Mouse (Mus musculus): ENCODE measurements around the gene Cyfip2. TPM values are rescaled to one million over a fixed set of nuclear protein-coding genes. Genes with fewer than 3 reads are reported as not detected.

Gene Cyfip2
- polyA plus RNA-seq, 1 experiment from 2014 or later: 117 TPM

- Histone ChIP-seq H3K4me1 (replicated peaks; ENCODE audit: control insufficient read depth, insufficient read depth, low read length) (peaks cover 58% of the 10 kb centered on the region), H3K9ac (peak overlapping the region; percentile 97), H3K4me2 (replicated peaks) (peak overlapping the region; percentile 93), H3K27ac (peak overlapping the region; percentile 95), H3K4me3 (replicated peaks; ENCODE audit: low read length) (peak overlapping the region; percentile 93), H3K27me3 (ENCODE audit: control insufficient read depth, insufficient read depth, low read length) (no peaks in the 10 kb centered on the region), H3K36me3 (replicated peaks; ENCODE audit: control insufficient read depth, insufficient read depth) (no peaks in the 10 kb centered on the region), H3K9me3 (ENCODE audit: control insufficient read depth, low read length) (no peaks in the 10 kb centered on the region)
- WGBS: 10% methylated on average over 10 of the region's 10 CpGs
- DNase-seq (ENCODE audit: low spot score) (peak; percentile 31), ATAC-seq (ENCODE audit: low FRiP score) (peak; percentile 46; the same call in 1 of the 2 replicates)
These were observed 2.7 kb downstream of the Cyfip2 start for GRCm38 (mm10) chr11:46309808-46310555.

DNA sequence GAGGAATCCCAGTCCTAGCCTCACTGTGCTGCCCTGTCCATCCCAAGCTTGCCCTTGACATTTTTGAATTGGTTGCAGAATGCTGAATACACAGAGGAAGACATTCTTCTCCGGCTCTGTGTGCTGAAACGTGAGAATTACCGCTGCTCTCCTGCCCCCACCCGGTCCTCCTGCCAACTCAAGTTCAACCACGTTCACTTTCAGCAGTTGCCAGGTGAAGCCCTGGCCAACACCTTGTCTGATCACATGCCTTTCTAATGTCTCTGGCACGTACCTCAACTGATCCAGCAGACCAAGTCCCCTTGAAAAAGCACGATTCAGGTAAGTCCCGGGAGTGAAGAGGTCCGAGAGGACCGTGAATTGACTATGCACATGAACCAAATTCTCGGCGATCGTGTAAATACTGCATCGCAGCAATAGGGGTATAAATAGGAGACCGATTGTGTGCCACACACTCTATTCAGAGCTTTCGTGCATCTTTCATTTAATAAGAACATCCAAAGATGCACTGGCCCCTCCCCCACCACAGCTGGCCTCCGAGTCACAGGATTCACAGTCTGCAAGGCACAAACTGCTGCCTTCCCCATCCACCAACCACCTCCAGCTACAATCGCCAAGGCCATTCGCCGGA lies 3.4 kb downstream of the Cyfip2 start:
- peak overlapping the region; percentile 93 for H3K4me3 ChIP-seq (replicated peaks; ENCODE audit: low read length)
- no peak for ATAC-seq (ENCODE audit: low FRiP score)
- H3K27me3 ChIP-seq (ENCODE audit: control insufficient read depth, insufficient read depth, low read length): no peaks in the 10 kb centered on the region
- H3K27ac ChIP-seq: peak overlapping the region; percentile 95; the same call in 1 of the 2 replicates
- H3K36me3 ChIP-seq (replicated peaks; ENCODE audit: control insufficient read depth, insufficient read depth): no peaks in the 10 kb centered on the region
- peaks cover 61% of the 10 kb centered on the region for H3K4me1 ChIP-seq (replicated peaks; ENCODE audit: control insufficient read depth, insufficient read depth, low read length)
- peak overlapping the region; percentile 93 for H3K4me2 ChIP-seq (replicated peaks)
- H3K9ac ChIP-seq: peak overlapping the region; percentile 97
- 53% methylated on average over 20 of the region's 20 CpGs for WGBS
- DNase-seq (ENCODE audit: low spot score): peak; percentile 39
- H3K9me3 ChIP-seq (ENCODE audit: control insufficient read depth, low read length): no peaks in the 10 kb centered on the region

DNA sequence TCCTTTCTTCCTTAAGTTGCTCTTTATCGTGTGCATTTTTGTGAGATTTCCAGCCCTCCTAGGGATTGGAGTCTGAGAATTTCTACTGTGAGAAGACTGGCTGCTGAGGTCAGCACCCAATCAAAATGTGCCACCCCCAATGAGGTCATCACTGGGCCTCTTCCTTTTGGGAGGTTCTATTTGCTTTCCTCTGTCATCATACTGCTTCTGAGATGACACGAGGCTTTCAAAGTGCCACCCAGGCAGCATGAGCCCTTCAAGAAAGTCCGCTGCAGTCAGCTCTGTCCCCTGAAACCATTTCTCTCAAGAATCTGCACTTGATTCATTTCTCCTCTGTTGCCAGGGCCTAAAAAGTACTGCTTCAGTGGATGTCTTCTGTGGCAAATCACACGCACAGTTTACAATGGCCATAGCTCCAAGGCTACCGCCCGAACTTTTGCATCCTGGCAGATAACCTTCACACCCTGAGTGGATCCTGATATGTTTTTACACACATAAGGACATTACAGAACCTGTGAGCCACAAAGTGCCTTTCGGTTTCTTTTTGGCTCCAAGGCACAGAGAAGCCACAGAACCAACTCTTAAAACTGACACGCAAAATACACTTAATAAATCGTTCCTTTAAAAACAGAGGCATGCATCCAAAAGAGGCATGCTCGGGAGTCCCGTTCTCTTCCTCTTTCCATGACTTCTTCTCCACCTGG lies 4.2 kb downstream of the Cyfip2 start:
- H3K4me1 ChIP-seq (replicated peaks; ENCODE audit: control insufficient read depth, insufficient read depth, low read length): peaks cover 61% of the 10 kb centered on the region
- no peak overlapping the region for H3K27ac ChIP-seq
- no peak overlapping the region for H3K9ac ChIP-seq
- no peaks in the 10 kb centered on the region for H3K27me3 ChIP-seq (ENCODE audit: control insufficient read depth, insufficient read depth, low read length)
- H3K4me3 ChIP-seq (replicated peaks; ENCODE audit: low read length): no peak overlapping the region
- 91% methylated on average over 11 of the region's 11 CpGs for WGBS
- H3K4me2 ChIP-seq (replicated peaks): peak overlapping the region; percentile 93
- no peaks in the 10 kb centered on the region for H3K36me3 ChIP-seq (replicated peaks; ENCODE audit: control insufficient read depth, insufficient read depth)
- no peak for ATAC-seq (ENCODE audit: low FRiP score)
- no peak for DNase-seq (ENCODE audit: low spot score)
- no peaks in the 10 kb centered on the region for H3K9me3 ChIP-seq (ENCODE audit: control insufficient read depth, low read length)

- Histone ChIP-seq H3K27ac (no peak overlapping the region), H3K9me3 (ENCODE audit: control insufficient read depth, low read length) (no peaks in the 10 kb centered on the region), H3K4me1 (replicated peaks; ENCODE audit: control insufficient read depth, insufficient read depth, low read length) (peaks cover 58% of the 10 kb centered on the region), H3K27me3 (ENCODE audit: control insufficient read depth, insufficient read depth, low read length) (no peaks in the 10 kb centered on the region), H3K9ac (no peak overlapping the region), H3K4me3 (replicated peaks; ENCODE audit: low read length) (no peak overlapping the region), H3K4me2 (replicated peaks) (no peak overlapping the region), H3K36me3 (replicated peaks; ENCODE audit: control insufficient read depth, insufficient read depth) (no peaks in the 10 kb centered on the region)
- WGBS: 93% methylated on average over 7 of the region's 7 CpGs
- ATAC-seq (ENCODE audit: low FRiP score) (no peak), DNase-seq (ENCODE audit: low spot score) (no peak)
These were observed 4.9 kb downstream of the Cyfip2 start for GRCm38 (mm10) chr11:46307768-46308167.

GRCm38 (mm10) chr11:46306776-46307175 lies 5.9 kb downstream of the Cyfip2 start:
- H3K9me3 ChIP-seq (ENCODE audit: control insufficient read depth, low read length): no peaks in the 10 kb centered on the region
- no peak overlapping the region for H3K4me3 ChIP-seq (replicated peaks; ENCODE audit: low read length)
- no peak for ATAC-seq (ENCODE audit: low FRiP score)
- H3K27ac ChIP-seq: no peak overlapping the region
- H3K4me2 ChIP-seq (replicated peaks): no peak overlapping the region
- no peak overlapping the region for H3K9ac ChIP-seq
- H3K27me3 ChIP-seq (ENCODE audit: control insufficient read depth, insufficient read depth, low read length): no peaks in the 10 kb centered on the region
- WGBS: 90% methylated on average over 7 of the region's 7 CpGs
- no peak for DNase-seq (ENCODE audit: low spot score)
- H3K36me3 ChIP-seq (replicated peaks; ENCODE audit: control insufficient read depth, insufficient read depth): no peaks in the 10 kb centered on the region
- peaks cover 54% of the 10 kb centered on the region for H3K4me1 ChIP-seq (replicated peaks; ENCODE audit: control insufficient read depth, insufficient read depth, low read length)

DNA sequence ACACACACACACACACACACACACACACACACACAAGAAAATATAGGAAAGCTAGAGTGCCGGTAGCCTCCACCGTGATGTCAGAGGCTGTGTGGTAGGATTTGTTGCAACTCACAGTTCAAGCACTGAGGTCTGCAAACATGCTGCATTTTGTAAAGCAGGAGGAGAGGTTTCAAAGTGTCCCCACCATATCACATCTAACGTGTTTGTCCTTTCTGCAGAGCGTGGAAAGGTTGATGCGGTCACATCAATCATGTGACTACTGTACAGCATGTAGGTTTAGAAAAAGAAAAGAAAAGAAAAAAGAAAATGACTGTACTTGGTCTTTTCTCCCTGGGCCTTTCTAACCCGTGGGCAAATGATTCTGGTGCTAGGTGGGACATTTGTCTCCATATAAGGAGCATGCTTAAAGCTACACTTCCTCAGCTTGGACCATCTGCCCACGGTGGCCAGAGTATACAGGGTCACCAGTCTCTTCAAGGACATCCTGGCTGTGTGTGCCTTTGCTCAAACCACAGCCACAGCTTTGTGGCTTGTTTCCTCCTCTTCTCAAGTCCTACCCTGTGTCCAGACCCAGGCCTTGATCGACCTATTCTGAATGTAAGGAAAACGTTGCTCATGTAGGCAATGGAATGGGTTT lies 6.7 kb downstream of the Cyfip2 start:
- ATAC-seq (ENCODE audit: low FRiP score): no peak
- Histone ChIP-seq H3K9ac (no peak overlapping the region), H3K4me2 (replicated peaks) (no peak overlapping the region)

DNA sequence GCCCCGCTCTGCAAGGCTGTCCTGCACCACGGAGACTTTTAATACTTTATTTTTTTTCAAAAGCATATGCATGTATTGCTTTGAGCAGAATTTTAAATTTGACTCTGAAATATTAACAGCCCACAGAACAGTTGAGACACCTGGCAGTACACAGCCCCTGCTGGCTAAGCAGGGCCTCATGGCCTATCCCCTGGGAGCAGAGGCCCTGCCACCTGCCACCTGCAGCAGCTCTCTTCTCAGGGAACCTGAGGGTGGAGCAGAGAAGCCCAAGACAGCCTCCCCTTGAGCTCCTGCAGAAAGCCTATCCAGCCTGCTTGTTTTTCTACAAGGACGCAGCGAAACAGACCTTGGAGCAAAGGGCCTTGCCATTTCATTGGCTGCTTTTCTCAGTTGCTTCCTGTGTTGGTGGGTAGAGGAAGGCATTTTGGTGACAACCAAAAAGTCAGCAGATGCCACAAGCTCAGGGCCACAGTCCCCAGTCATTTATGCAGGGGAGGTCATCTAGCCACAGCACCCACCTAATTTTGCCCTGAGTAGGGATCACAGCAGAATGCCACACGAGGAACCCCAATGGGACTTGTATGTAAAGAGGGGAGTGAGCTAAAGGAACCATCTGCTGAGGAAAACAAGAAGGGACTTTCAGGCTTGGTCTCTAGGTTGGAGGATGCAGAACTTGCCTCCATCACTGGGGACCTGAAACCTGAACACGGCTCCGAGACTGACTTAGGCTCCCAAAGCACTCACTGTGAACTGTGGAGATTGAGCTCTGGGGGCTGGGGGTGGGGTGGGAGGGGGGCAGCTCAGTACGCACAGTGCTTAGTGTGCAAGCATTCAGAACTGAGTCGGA lies 7.6 kb downstream of the Cyfip2 start:
- peaks cover 41% of the 10 kb centered on the region for H3K4me1 ChIP-seq (replicated peaks; ENCODE audit: control insufficient read depth, insufficient read depth, low read length)
- H3K36me3 ChIP-seq (replicated peaks; ENCODE audit: control insufficient read depth, insufficient read depth): no peaks in the 10 kb centered on the region
- 74% methylated on average over 9 of the region's 9 CpGs for WGBS
- no peak overlapping the region for H3K4me2 ChIP-seq (replicated peaks)
- no peaks in the 10 kb centered on the region for H3K27me3 ChIP-seq (ENCODE audit: control insufficient read depth, insufficient read depth, low read length)
- H3K9ac ChIP-seq: no peak overlapping the region
- DNase-seq (ENCODE audit: low spot score): no peak
- no peaks in the 10 kb centered on the region for H3K9me3 ChIP-seq (ENCODE audit: control insufficient read depth, low read length)
- no peak for ATAC-seq (ENCODE audit: low FRiP score)
- H3K27ac ChIP-seq: no peak overlapping the region
- H3K4me3 ChIP-seq (replicated peaks; ENCODE audit: low read length): no peak overlapping the region

More for the DNA sequence above, 6.7 kb downstream of the Cyfip2 start:
- WGBS: 84% methylated on average over 9 of the region's 9 CpGs
- H3K4me3 ChIP-seq (replicated peaks; ENCODE audit: low read length): no peak overlapping the region
- H3K4me1 ChIP-seq (replicated peaks; ENCODE audit: control insufficient read depth, insufficient read depth, low read length): peaks cover 50% of the 10 kb centered on the region
- no peak overlapping the region for H3K27ac ChIP-seq
- no peaks in the 10 kb centered on the region for H3K9me3 ChIP-seq (ENCODE audit: control insufficient read depth, low read length)
- no peaks in the 10 kb centered on the region for H3K27me3 ChIP-seq (ENCODE audit: control insufficient read depth, insufficient read depth, low read length)
- DNase-seq (ENCODE audit: low spot score): no peak
- H3K36me3 ChIP-seq (replicated peaks; ENCODE audit: control insufficient read depth, insufficient read depth): no peaks in the 10 kb centered on the region

DNA sequence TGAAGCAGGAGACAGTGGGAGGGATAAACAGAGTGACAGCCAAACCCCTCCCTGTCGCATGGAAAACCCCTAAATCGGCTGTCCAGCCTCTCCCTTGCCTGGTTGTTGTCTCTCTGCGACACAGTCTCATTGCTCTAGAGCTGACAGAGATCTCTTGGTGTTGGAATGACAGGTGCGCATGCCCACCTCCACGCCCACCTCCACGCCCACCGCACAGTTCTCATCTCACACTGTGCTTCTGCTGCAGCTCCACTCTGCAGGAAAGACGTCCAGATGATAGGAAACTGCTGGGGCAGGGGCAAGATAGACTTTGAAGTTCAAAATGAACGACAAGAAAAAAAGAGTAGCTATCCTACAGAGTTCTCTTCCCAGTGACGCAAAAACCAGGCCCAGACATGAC lies 8.6 kb downstream of the Cyfip2 start:
- Histone ChIP-seq H3K36me3 (replicated peaks; ENCODE audit: control insufficient read depth, insufficient read depth) (no peaks in the 10 kb centered on the region), H3K27me3 (ENCODE audit: control insufficient read depth, insufficient read depth, low read length) (no peaks in the 10 kb centered on the region), H3K9me3 (ENCODE audit: control insufficient read depth, low read length) (no peaks in the 10 kb centered on the region), H3K9ac (no peak overlapping the region), H3K27ac (no peak overlapping the region), H3K4me1 (replicated peaks; ENCODE audit: control insufficient read depth, insufficient read depth, low read length) (peaks cover 35% of the 10 kb centered on the region), H3K4me3 (replicated peaks; ENCODE audit: low read length) (no peak overlapping the region), H3K4me2 (replicated peaks) (no peak overlapping the region)
- WGBS: 84% methylated on average over 10 of the region's 10 CpGs
- ATAC-seq (ENCODE audit: low FRiP score): no peak
- no peak for DNase-seq (ENCODE audit: low spot score)
